Mouse (Mus musculus) gastrocnemius, postnatal 36 days (tissue): ENCODE data around the gene Spen. TPM values are rescaled to one million over a fixed set of nuclear protein-coding genes. Genes with fewer than 3 reads are reported as not detected.
A peak's percentile ranks its signal among the peaks of the same experiment; 100 is the strongest.
"Not testable (repeated sequence)": the region's sequence is repeated elsewhere in the genome, so short reads cannot be mapped to it uniquely, and the experiment has no call there.

Experiments
- DNase-seq, 2 experiments: peaks; one replicate each; pipeline ENCODE4 v3.0.0; 2022
- intact Hi-C: fragments of 180-260 bp; cut with DNase I; formaldehyde crosslinking; loops from one replicate; pipeline ENCODE4 v1.15.1; 2025
- total RNA-seq, 2 experiments: library from RNA; stranded (reverse); gene quantifications; 2 replicates each; pipeline ENCODE4 v1.2.3; 2021

The Spen gene
- total RNA-seq, 2 experiments from 2014 or later = 17.1 to 21.8 TPM

DNA sequence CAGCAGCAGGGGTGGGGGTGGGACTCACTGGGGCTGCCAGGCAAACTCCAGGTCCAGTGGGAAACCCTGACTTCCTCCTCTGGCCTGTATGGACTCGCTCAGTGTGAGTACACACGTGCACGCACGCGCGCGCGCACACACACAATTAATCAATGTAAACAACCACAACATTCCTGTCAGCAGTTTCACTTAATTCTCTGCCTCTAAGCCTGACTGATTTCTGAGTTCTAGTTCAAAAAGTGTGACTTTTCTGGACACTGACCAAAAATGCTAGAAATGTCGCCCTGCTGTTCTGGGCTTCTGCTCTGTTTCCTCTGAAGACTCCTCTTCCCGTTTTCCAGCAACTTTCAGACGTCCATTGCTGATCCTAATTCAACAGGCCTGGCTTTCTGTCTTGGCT lies 23.9 kb upstream of the Spen start:
- intact Hi-C loops = loop anchor here (5.0 kb wide), 1 partner anchor 160 kb away; no protein-coding TSS in a partner anchor
- DNase-seq = no peak

DNA sequence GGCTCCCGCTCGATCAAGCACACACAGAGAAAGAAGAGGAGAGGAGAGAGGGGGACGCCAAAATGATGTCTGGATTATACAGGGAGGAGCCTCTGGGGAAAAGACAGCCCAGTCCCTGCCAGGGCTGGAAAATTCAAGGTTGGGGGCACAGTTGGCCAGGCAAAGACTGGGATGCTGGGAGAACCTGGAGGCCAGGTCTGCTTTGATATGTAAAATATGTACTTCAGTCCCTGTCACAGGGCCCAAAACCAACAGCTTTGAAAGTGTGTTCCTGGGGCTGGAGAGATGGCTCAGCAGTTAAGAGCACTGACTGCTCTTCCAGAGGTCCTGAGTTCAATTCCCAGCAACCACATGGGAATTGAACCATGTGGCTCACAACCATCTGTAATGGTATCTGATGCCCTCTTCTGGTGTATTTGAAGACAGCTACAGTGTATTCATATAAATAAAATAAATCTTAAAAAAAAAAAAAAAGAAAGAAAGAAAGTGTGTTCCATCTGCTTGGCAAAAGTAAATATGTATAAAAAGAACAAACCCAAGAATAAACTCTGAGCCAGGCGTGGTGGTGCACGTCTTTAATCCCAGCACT lies 23.0 kb upstream of the Spen start:
- intact Hi-C loops = loop anchor here (2.0 to 5.0 kb wide), 2 partner anchors 131 to 159 kb away; no protein-coding TSS in a partner anchor
- not testable (repeated sequence) for DNase-seq

- peak; percentile 65 to 73 for DNase-seq
- intact Hi-C loops = loop anchor here (2.0 to 5.0 kb wide), 2 partner anchors 129 to 158 kb away; no protein-coding TSS in a partner anchor
Observed at GRCm38 (mm10) chr4:141559898-141560263, 21.5 kb upstream of the Spen start.

DNA sequence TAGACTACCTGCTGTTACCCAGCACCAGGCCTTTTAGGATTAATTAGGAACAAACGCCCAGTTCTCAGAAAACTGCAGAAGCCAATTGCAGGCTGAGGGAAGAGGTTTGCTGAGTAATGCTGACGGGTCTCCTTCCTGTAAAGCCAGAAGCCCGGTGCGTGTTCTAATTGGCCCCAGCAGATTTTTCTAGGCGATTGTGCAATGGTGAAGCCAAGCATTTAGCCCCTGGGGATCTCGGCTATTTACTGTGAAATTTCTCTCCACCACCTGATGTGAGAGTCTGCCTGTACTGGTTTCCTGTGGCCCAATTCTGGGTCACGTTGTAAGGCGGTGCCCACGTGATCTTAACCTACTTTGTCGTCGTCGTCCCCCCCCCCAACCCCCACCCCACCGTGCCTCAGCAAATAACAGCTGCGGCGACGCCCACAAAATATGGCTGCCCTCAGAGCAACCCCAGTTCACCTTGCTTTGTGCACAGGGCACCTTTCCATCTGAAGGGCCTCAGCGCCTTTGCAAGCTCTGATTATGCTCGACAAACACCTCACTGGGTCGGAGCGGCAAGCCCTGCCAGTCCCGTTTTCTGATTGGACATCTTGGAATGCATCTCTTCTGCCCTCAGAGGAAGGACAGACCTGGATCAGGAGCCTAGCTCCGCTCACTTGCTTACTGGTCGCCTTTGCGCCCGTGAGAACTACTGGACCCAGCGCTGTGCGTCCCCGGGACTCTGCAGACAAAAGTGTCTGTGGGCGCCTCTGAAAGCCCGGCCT lies 20.9 kb upstream of the Spen start:
- intact Hi-C loops = no loop called here
- DNase-seq = peak; percentile 52 to 70

DNA sequence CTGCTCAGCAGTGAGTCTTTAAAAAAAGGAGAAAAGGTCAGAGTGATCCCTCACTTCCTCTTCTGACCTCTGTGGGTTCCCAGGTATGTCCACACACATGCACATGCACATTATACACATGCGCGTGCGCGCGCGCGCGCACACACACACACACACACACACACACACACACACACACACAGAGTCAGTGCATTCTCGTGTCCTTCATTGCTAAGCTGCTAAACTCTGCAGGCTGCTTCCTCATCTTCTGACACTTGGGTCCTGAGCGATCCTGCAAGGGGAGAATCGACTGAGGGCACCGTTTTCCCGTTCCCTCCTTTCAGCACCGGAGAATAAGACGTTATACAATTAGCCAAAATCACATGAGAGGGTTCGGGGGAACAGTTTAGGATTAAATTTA lies 20.3 kb upstream of the Spen start:
- no peak for DNase-seq
- intact Hi-C loops = no loop called here

DNA sequence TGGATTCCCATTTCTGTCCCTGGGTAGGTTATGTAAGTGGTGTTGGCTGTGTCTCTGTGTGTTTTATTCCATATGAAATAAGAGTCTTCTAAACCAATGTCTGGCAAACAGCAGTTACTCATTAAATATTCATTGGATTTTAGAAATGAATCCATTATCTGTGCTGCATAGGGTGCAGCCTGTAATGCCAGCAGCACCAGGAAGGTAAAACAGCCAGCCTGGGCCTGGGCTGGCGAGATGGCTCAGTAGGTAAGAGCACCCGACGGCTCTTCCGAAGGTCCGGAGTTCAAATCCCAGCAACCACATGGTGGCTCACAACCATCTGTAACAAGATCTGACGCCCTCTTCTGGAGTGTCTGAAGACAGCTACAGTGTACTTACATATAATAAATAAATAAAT lies 17.8 kb upstream of the Spen start:
- DNase-seq, intact Hi-C loops: not testable (repeated sequence)

DNA sequence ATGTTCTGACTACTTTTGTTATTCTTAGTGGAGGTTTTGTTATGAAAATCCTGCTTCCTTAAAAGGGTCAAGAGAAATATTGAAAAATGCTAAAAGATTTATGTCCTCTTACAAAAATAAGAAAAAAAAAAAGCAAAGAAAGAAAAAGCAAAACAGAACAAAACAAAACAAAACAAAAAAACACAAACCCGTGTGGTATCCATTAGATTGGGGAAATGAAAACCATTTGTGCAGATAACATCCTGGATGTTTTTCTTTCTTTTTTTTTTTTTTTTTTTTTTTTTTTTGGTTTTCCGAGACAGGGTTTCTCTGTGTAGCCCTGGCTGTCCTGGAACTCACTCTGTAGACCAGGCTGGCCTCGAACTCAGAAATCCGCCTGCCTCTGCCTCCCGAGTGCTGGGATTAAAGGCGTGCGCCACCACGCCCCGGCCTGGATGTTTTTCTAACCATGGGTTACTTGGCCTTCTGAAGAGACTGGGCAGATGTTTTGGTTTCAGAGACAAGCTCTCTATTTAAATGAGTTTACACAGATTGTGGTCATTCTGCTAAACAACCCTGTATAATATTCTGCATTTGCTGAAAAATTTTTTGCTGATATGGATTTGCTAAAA lies 16.0 kb upstream of the Spen start:
- intact Hi-C loops, DNase-seq: not testable (repeated sequence)

DNA sequence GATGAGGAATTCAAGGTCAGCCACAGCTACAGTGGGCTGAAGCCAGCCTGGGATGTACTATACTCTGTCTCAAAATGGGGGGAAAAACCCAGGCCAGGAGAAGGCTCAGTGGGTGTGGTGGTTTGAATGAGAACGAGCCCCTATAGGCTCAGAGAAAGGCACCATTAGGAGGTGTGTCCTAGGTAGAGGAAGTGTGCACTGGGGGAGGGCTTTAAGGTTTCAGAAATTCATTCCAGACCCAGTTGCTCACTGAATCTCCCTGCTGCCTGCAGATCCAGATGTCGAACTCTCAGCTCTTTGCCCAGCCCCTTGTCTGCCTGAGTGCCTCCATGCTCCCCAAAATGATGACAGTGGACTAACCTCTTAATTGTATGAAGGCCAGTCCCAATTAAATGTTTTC lies 14.1 kb upstream of the Spen start:
- intact Hi-C loops = no loop called here
- DNase-seq = no peak

- DNase-seq = no peak
- intact Hi-C loops = no loop called here
Observed at GRCm38 (mm10) chr4:141547299-141547698, 8.9 kb upstream of the Spen start.

DNA sequence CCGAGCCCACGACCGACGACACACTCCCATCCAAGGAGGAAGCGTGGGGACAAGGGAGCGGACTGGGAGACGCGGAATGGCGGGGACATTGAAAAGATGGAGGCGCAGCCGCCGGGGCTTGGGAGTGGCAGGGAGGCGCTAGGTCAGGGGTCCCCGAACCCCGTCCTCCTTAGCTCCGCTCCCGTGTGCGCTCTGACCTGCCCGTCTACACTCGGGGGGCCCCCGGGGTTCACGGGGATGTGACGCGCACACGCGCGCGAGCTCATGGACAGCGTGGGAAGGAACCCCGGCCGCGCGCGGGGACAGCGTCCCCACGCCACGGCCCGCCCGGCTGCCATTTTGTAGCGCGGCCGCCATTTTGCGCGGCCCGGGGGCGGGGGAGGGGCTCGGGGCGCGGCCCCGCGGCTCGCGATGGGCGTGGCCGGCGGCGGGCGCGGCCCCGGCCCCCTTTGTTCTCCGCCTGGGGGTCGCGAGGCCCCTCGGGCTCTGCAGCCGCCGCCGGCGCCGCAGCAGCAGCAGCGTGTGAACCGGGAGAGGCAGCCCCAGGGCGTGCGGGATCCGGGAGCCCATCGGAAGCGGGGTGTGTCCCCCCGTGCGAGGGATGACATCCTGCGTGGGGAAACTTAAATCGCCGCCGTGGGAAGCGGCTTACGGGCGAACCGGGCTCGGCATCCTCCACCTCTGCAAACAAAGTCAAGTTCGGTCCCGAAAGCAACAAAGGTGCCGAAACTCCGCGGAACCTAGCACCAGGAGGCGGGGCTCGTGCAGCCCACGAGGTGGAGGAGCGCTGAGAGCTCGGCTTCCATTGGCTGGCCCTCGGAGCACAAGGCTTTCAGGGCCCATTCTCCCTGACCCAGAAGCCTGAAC lies 8.2 kb upstream of the Spen start:
- intact Hi-C loops = no loop called here
- peak; percentile 78 to 79 for DNase-seq

- intact Hi-C loops = no loop called here
- DNase-seq = peak; percentile 98 to 100
Observed at GRCm38 (mm10) chr4:141545743-141546333, 7.4 kb upstream of the Spen start.

- intact Hi-C loops = no loop called here
- peak; percentile 64 to 66 for DNase-seq
Observed at GRCm38 (mm10) chr4:141545071-141545742, 6.8 kb upstream of the Spen start.

DNA sequence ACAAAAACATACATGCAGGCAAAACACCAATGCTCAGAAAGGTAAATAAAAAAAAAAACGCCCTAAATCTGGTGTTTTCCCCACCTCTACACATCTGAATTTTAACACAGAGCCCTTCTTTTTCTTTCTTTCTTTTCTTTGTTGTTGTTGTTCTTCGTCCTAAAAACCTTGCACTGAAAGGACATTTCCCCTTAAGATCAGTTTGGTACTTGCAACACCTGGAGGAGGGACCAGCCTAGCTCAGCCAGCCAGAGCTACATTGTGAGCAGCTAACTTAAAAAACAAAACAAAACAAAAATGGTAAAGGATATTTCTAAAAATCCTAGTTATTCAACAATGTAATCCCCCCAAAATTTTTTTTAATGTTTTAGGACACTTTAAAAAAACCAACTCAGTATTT lies 6.1 kb upstream of the Spen start:
- intact Hi-C loops = no loop called here
- DNase-seq = no peak

GRCm38 (mm10) chr4:141543593-141543992 lies 5.2 kb upstream of the Spen start:
- intact Hi-C loops = no loop called here
- no peak for DNase-seq

DNA sequence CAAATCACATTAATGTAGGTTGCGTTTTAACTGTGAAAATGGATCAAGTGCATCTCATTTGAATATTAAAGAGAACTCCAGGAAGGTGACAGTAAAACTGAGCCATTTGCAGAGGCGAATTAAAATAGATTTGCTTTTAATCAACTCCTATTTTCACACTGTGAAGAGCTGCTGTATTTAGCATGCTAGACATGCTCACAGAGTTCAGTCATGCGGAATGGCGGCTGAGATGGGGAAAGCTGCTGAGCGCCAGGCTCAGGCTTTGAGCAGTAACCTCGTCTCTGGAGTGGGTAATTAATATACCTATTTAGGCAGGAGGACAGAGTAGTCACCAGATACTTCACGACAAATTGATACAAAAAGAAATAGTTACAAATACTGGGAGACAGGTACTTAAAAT lies 3.5 kb upstream of the Spen start:
- no peak for DNase-seq
- intact Hi-C loops = no loop called here

DNA sequence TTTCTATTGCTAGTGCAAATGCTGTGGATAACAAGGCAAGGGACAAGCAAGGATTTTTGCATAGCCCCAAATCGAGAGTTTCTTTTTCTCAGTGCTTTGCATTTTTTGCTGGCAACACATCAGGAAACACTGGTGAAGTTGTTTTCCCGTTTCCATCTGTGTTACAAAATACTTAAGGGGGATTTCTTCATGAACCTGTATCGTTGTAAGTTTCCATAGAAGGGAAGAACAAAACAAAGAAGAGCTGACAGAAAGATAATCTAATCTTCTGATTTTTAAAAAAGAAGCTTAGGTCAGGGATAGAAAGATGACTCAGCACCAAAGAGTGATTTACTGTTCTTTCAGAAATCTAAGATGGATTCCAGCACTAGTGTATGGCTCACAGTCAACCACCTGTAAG lies 2.4 kb upstream of the Spen start:
- intact Hi-C loops = no loop called here
- no peak for DNase-seq

- intact Hi-C loops = no loop called here
- no peak for DNase-seq
Observed at GRCm38 (mm10) chr4:141539213-141539767, 893 bp upstream of the Spen start.

DNA sequence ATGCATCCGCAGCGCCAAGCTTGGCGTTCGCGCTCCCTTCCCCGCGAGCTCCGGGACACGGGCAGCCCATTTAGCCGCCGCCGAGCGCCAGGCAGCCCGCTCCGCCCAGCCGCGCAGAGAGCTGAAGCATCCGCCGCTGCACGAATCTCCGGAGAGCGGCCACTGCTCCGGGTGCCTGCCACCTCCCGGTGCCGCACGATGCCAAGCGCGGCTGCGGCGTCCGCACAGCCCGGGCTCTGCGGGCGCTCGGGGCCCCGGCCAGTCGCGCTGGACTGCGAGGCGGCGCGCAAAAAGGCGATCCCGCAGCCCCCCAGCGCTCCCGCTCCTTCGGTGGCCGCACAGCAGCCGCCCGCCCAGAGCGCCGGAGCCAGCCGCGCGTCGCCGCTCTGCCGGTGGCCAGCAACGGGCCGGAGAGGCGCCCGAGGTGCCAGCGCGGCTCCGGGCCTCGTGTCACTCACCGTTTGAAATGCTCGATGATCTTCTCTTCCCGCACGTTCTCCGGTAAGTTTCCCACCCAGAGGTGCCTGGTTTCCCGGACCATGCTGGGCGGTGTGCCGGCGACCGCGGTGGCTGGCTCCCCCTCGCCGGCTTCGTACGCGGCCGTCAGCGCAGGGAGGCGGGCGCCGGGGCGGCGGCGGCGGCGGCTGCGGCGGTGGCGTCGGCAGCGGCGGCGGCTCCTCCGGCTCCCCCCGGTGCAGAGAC lies 540 bp downstream of the Spen start:
- DNase-seq = peak; percentile 30 to 69
- intact Hi-C loops = no loop called here

- DNase-seq = no peak
- intact Hi-C loops = no loop called here
Observed at GRCm38 (mm10) chr4:141537226-141537610, 1.2 kb downstream of the Spen start.
